Mouse (Mus musculus) adrenal gland, postnatal 36 days (tissue): ENCODE data around the gene Hmgn1. TPM values are rescaled to one million over a fixed set of nuclear protein-coding genes. Genes with fewer than 3 reads are reported as not detected.
"Not testable (repeated sequence)": the region's sequence is repeated elsewhere in the genome, so short reads cannot be mapped to it uniquely, and the experiment has no call there.

Source experiments
- DNase-seq, 2 experiments: peaks; one replicate each; pipeline ENCODE4 v3.0.0; 2021; ENCODE audit warnings: mixed read lengths in 1 of 2
- long read RNA-seq, 2 experiments: library from polyadenylated mRNA; stranded (forward); transcript quantifications; one replicate each; pipeline ENCODE4 v2.0.0; 2021; ENCODE audit warnings: borderline sequencing depth in 2 of 2
- total RNA-seq, 2 experiments: library from RNA; stranded (reverse); gene quantifications; 2 replicates each; pipeline ENCODE4 v1.2.3; 2021

The Hmgn1 gene
- total RNA-seq, result 100 to 1,000 TPM; 231 to 239 TPM
- long read RNA-seq, experiment 1, transcript Hmgn1-201 (6 exons, 2,174 nt), result major isoform, 142 of 213 reads
- long read RNA-seq, experiment 1, partial matches to known transcripts, result 4 of 213 reads
- long read RNA-seq, experiment 1, other reads (novel, unspliced or antisense), result 66 of 213 reads
- long read RNA-seq, experiment 2, transcript Hmgn1-201 (6 exons, 2,174 nt), result major isoform, 37 of 57 reads
- long read RNA-seq, experiment 2, partial matches to known transcripts, result 3 of 57 reads
- long read RNA-seq, experiment 2, other reads (novel, unspliced or antisense), result 16 of 57 reads

DNA sequence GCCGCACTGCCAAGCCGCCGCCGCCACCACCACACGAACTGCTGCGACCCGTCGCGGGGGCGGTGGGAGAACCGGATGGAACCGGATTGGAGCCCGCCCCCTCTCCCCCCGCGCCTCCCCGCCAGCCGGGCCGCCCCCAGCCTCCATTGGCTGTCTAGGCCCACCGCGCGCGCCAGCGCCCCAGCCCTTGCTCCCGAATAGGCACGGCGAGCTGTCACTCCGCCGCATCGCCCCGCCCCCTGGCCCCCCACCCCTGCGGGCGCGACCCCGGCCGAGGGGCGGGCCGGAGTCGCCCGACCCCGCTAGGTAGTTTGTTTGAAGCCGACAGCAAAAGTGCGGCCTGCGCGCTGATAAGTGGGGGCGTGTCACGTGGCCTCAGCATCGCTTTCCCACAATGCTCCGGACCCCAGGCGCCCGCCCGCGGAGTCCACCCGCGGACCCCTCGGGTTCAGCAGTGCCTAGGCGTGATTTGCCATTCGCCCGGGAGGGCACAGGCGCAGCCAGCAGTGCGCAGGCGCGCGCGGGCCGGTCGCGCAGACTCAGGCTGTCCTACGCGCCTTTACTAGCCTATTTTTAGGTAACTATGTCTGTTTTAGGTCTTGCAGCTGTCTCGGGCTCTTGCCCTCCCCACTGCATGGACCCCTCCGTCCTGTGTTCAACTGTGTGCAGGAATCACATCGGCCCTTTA, at the start of gene Hmgn1:
TSS of gene Hmgn1 (minus strand) at position 73 of the 688 bp plus-strand sequence.
- DNase-seq, result peak; percentile 97 to 99

DNA sequence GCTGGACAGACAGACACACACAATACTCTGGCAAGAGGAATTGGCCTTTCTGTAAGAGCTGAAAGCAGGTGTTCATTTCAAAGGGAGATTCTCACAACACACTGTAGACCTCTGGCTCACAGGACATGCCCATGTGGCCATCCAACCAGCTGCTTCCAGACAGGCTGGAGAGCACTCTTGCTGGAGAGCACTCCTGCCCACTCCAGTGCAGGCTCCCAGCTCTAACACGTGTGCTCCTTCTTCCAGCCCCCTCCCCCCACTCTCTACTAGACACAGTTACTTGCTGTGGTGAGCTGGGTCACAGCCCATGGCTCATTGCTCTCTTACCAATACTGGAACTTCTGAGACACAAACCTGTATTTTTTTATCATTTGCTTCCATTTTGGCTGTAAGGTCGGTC, 47.9 kb upstream of the Hmgn1 start:
- DNase-seq, result no peak

DNA sequence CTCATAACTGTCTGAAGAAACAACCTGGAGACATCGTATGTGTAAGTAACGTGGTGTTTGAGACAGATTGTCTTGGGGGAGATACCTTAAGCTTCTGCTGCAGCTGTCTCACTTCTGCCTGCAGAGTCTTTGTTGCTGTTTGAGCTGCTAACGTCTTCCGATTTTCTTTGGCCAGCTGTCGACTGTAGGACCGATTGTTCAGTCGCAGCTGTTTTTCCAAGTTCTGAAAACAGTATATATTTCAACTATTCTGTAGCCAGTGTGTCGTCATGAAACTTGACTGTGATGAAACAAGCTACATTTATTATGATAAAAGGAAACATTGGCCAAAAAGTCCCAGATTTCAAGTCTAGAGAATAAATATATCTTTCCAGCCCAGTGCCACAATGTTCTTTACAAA, 46.1 kb upstream of the Hmgn1 start:
- no peak for DNase-seq

DNA sequence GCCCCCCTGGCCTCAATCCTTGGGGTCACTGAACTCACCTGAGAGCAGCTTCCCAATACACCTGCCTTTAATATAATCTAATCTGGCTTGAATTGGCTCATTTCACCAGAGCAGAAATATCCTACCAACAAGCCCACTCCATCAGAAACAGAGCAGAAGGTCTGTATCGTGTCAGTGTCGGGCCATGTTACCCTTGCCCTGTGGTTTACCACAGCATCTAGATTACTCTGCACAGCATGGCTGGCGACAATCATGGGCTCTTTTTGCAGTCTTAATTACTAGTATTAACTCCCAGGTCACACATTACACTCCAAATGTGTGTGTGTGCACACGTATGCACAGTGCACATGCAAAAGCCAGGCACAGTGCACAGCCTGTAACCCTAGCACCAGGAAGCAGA, 41.3 kb upstream of the Hmgn1 start:
- no peak for DNase-seq

DNA sequence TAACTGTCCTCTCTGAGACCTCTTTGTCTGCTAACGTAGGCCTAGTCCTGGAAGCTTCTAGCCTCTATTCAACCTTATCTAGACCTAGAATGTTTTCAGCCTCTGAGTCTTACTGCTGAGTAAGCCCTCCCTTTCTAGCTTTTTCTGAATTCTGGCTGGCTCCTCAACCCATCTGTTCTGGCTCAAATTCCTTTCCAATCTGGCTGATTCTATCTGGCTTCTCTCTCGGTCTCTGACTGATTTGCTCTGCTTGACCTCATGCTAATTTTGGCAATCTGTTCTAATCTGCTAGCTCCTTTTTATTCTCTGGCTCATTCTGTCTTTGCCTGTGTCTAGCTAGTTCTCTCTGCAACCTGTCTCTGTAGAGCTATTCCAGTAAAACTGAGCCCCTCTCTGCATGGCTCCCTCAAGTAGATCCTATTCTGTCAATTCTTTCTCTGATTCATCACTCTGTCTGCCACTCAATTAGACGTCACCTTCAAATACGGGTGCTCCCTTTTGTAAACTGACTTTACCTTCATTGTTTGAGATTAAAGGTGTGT, 38.3 kb upstream of the Hmgn1 start:
- no peak for DNase-seq

DNA sequence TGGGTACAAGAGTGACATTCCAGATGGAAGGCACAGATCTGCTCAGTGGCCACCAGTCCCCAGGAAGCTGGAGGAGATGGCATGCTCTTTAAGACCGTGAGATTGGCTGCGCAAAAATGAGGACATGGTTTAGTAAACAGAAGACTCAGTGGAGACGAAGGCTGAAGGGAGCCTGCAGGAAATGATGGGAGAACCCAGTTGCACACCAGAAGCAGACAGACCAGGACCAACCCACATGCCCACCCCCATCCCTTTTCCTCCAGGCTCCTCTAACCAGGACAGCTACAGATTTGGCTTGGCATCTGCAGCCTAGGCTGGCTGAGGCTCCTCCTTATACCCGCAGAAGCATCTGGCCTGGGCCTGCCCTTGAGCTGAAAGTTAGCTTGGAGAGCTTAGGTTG, 33.8 kb upstream of the Hmgn1 start:
- DNase-seq, result no peak

DNA sequence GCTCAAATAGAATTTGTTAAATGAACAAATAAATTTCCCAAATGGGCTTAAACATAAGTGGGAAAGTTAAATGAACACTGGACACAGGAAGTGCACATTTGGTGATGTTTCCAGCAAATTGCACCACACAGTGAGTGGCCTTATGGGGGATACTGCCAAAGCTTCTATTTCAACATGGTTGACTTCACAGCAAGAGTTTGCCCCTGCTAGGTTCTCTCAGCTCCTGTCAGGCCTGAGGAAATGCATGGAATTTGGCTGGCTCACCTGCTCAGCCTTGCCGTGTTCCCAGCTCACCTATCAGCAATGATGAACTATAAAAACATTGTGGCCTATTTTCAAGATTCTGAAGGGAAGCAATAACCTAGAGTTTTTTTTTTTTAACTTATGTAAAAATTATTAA, 33.4 kb upstream of the Hmgn1 start:
- no peak for DNase-seq

DNA sequence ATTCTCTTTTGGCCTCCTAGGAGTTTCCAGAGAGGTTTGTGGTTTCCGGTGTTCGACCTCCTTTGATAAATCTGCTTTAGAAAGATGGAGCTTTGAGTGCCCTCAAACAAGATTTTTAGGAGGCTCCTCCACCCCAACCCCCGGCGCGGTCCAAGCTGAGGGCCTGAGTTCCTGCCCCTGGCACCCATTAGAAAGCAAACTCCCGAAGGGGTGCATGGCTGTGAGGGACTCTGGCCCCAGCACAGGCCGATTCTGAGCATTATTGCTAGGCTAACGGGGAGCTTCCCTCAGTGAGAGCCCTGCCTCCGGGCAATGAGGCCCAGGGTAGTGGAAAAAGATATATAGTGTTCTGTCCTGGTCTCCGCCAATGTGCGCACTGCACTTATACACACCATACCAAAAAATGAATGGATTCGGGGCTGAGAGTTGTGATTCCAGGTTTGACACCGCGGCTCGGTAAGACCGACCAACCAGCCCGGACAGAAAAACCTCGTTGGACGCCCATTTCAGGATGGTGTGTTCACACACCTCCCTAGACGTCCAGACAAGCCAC, 32.3 kb upstream of the Hmgn1 start:
- no peak for DNase-seq

DNA sequence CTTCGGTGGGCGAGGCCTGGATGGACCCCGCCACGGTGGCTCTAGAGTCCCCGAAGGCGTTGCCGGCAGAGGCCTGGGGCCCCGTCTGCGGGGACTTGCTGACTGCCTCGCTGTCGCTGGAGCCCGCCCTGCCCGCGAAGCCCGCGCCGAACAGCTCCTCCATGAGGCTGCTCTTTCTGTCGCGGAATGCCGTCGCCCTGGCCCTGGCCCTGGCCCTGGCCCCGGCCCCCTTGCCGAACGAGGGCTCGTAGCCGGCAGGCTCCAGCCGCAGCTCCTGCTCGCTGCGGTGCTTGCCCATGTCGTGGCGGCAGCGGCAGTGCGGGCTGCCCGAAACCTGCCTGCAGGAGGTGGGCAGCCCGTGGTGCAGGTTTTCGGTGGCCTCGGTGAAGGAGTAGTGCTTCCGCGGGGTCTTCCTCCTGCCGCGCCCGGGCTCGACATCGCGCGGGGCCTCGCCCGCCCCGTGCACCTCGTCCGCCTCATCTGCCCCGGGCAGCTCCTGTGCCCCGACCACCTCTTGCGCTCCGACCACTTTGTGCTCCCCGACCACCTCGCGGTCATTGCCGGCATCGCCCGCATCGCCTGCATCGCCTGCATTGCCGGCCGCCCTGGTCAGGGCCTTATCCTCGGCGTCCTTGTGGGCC, 31.7 kb upstream of the Hmgn1 start:
- DNase-seq, result peak; percentile 74 to 79

DNA sequence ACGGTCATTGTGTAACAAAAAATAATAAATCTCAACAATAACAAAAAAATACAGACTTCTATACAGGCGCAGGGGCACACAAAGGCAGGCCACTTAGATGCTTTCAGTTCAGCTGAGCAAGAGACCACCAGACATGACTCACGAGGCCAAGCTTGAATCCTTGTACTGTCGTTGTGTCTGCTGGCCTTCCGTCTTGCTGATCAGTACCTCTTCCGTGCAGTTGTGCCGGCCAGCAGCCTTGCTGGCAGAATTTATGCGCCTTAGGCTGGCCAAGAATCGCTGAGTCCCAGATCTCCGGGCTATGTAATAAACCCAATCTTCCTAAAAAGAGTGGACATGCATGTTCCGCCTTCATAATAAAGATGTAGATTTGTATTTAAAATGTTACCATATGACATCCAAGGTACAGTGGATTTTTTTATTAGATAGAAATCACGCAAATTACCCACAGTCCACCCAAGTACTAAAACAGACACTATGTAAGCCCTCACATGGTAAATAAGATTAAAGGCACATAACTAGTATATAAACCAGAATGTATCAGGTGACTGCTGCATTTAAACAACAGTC, 31.1 kb upstream of the Hmgn1 start:
- DNase-seq, result peak; percentile 50 to 57

DNA sequence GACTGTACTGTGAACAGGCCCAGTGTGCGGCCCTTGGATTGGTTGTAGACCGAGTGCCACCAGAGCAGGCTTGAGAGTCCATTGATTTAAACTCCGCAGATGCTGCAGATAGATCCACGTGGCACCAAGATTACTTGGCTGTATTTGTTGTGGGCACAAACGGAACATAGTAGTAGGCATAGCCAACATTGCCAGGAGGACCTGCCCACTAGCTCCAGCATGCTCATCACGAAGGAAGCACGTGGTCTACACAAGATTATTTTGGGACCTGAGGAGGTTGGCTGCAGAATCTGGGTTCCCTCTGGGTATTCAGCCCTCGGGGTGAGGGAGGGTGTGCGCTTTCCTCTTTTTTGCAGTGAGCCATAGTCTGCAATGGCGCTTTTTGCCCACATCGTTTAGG, 29.6 kb upstream of the Hmgn1 start:
- no peak for DNase-seq

DNA sequence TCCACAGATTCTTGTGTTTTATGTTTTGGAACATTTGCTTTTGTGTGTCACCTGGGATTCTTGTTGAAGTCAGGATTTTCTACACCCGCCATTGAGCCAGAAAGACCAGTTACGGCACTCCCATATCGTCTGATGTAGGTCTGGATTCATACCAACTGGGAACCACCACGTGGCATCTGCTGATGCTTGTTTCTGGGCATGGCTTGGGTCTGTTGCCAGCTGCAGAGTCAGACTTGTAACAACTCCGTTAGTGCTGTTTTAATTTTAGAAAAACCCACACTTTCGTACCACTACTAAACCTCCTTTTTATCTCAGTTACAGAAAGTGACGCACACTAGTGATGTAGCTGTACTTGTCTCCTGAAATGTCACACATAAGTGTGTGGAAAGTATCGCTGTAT, 28.5 kb upstream of the Hmgn1 start:
- DNase-seq, result no peak

DNA sequence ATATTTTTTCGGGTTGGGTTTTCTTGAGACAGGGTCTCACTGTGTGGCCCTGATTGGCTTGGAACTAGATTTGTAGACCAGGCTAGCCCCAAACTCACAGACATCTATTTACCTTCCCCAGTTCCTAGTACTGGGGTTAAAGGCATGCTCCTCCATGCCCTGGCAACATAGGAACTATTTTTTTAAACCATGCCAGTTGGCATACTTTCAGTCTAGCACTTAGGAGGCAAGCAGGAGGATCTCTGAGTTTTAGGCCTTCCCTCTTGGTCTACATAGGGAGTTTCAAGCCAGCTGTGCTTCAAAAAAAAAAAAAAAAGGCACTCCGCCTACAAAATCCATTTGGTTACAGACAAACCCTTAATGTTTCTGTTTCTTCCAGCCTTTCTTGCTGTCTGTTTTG, 26.9 kb upstream of the Hmgn1 start:
- no peak for DNase-seq

DNA sequence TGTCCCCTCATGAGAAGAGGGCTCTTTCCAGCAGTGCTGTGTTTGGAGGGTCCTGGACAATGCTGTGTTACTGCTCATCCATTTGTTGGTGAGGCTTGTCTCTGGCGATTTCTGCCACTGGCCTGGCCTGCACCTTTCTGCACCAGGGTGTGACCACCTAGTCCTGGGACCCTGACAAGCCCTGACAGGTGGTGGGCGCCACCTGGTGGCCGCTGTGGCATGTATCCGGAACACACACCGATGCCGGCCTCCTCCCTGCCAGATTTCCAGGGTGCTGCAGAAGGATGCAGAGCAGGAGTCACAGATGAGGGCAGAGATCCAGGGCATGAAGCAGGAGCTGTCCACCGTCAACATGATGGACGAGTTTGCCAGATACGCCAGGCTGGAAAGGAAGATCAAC, 24.0 kb upstream of the Hmgn1 start:
- DNase-seq, result peak; percentile 82 to 90

DNA sequence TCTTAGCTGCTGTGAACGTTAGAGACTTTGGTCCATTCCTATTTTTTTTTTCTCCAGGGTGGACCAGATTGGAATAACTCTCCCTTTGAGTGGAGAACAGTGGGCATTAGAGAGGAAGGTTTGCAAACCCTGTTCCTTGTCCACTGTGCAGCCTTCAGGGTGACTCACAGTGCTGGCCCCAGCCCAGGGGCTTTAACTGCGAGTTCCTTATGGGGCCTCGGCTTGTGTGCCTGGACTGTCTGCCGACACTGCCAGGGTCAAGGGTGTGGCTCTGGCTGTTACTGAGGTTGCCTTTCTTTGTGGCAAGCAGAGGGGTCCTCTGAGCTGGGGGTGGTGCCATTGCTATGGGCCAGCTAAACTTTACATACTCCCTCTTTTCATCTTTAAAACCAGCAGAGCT, 23.5 kb upstream of the Hmgn1 start:
- peak; percentile 93 to 94 for DNase-seq

DNA sequence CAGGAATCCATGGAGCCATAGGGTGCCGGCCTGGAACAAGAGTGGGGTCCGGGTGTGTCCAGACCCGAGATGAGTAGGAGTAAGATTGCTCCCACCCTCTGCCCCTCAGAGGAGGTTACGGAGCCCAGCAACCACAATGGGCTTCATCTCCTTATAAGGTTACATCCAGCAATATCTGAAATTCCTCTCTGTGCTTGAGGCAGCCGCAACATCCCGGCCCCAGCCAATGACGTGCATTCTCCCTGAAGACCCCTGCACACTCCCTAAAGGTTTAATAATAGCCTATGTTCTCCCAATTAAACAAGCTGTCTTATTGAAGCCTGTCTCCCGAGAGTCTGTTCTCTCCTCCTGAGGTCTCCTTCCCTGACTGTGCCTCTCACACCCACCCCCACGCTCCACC, 21.8 kb upstream of the Hmgn1 start:
- no peak for DNase-seq

DNA sequence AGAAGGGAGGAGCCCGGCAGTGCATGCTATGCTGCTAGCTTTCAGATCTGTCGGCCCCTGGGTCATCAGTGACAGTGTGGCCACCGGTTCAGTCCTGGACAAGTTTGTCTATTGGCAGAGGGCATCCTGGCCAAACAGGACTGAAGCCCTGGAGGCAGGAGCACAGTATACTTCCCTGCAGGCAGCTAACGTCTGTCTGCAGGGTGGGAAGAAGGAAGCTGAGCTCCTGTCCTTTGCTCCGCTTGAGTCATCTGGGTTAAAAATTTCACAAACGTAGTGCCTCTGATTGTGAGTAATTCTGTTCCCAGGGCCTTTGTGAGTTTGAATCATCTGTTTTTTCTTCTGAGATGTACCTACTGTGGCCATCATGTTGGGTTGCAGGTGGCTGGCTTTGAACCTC, 21.3 kb upstream of the Hmgn1 start:
- DNase-seq, result no peak

DNA sequence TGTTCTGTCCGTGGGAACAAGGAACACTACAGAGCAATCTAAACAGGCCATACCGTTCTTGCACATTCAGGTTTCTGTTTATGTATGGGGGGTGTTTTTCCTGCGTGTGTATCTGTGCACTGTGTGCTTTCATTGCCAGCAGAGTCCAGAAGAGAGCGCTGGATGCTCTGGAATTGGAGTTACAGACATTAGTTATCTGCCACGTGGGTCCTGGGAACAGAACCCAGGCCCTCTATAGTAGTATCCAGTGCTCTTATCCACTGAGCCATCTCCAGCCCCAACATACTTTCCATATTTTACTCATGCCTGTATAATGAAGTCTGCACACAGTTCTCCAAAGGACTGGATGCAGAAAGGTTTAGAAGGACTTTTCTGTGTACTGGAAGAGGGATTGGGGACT, 18.3 kb upstream of the Hmgn1 start:
- no peak for DNase-seq

DNA sequence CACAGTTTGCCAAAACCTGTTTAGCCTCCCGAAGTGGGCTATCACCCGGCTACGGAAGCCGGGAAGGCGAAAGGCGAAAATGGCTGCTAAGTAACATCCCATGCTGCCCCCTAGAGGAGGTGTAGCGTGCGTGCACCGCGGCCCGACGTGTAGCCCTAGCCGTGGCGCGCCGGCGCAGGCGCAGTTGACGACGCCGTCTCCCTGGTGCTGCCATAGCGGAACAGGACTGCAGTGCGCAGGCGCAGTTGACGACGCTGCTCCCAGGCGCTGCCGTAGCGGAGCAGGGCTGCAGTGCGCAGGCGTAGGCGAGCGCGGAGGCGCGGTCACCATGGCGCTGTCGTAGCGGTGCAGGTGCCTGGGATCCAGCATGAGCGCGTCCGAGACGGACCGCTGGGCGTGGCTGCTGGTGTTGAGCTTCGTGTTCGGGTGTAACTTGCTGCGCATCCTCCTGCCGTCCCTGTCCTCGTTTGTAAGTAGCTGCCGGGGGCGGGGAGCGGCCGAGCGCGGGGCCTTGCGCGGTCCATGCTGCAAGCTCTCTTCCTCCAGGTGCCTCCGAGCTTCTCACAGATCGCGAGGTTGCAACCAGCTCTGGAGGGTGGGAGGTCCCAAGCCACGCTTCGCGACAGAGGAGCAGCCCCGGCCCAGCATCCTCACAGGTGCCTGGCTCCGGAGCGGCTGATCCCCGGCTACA, 17.7 kb upstream of the Hmgn1 start, which contains the start of gene Wrb:
TSS of gene Wrb (plus strand) at position 298 of the 691 bp plus-strand sequence.
- peak; percentile 100 for DNase-seq

DNA sequence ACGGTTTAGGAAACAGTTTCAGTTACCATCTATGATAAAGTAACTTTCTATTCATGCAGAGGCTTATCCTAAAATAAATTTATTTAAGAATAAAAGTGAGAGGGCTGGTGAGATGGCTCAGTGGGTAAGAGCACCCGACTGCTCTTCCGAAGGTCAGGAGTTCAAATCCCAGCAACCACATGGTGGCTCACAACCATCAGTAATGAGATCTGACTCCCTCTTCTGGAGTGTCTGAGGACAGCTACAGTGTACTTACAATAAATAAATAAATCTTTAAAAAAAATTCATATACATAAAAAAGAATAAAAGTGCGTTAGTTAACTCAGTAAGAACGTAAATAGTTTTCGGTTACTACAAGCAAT, 17.2 kb upstream of the Hmgn1 start:
- not testable (repeated sequence) for DNase-seq

DNA sequence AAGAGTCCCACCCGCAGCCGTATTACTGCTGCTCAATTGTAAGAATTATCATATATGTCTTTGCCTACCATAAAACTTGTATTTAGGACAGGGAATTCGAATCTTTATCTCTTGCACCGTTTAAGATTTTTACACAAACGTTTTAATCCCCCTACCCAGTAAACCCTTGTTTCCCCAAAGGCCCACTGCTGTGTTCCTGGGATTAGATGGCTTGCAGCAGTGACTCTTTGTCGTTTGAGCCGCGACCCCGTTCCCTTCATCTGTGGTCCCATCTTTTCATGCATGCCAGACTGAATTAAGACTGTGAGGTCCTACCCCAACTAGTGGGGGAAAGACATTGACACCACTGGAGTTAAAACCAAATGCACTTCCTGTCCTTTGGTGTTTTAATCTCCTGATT, 937 bp upstream of the Hmgn1 start:
- no peak for DNase-seq

DNA sequence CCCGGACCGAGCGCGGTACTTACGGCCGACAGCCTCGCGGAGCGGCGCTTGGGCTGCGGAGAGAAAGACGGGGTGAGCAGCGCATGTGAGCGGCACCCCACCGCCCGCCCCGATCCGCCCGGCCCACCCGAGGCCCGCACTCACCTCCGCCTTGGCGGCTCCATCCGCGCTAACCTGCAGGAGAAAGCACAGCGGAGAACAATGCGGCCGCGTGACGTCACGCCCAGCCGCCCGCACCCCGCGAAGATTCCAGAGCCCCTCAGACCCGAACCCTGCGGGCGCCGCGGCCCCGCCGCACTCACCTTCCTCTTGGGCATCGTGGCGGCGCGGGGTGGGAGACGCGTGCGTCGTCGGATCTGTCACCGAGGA, 257 bp downstream of the Hmgn1 start:
- no peak for DNase-seq
